Mouse (Mus musculus) ZHBTc4 (cell line): ENCODE measurements around the gene Cacna1e.

Experiments
- DNase-seq: peaks from one replicate; pipeline ENCODE4 v3.0.0-alpha.2; 2011; ENCODE audit warnings: low read depth, low spot score

Gene Cacna1e

DNA sequence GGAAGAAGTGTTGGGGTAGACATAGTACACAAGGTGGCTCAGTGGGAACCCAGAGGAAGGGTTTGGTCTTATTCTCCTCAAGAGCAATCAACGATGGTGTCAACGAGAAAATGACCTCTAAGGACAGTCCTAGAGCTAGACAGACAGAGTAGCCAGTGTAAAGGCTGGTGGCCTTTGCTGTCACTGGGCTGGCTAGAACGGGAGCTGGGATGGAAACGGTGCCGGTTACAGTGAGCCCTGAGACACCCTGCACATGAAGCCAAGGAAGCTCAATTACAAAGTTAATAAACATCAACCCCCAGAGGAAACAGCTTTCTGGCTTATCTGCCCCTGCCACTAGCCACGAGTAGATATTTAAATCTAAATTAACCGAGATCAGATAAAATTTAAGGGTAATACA is 168.7 kb downstream of the Cacna1e start:
- DNase-seq: no peak

DNA sequence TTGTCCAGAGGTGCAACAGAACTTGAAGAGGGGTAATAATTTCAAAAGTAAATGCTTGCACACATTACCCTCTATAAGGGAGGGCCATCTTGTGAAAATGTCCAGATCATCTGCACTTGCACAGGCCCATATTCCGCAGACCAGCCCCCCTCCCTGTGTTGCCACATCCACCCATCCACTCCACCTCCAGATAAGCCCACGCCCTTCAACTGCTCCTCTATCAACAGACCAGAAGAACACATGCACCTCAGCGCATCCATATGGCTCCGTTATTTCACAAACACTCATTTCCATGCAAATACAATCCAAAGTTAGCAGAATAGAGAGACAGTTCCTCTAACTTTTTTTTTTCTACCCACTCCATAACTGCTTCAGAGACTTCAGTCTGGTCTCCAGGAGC is 171.6 kb downstream of the Cacna1e start:
- no peak for DNase-seq

DNA sequence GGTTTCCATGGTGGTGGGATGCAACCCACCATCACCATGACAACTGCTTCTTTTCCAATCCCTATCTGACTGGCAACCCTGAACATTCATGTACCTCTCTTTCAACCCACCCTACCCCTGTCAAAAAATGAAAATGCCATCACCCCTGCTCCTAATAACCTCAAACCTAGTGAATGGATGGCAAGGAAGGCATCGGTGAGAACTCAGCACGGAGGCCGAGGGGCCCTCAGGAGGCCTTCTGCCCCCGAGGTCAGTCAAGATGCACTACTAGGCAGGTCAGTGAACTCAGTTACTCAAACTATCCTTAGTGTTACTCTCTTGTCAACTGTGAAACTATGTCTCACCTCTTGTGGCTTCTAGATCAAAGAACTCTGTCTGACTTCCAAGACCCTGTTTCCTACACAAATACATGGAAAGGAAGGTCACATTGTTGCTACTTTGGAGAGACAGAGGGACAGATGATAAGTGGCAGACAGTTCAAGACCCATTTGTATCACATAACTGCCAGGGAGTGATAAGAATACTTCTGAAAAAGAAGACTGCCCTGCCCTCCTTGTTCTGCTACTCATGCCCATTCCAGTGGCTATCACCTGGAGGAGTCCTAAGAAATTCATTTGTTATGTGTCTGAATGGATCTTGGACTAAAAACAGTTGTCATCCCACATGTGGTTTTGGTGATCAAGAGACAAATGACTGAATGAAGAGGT is 176.6 kb downstream of the Cacna1e start:
- DNase-seq: no peak

DNA sequence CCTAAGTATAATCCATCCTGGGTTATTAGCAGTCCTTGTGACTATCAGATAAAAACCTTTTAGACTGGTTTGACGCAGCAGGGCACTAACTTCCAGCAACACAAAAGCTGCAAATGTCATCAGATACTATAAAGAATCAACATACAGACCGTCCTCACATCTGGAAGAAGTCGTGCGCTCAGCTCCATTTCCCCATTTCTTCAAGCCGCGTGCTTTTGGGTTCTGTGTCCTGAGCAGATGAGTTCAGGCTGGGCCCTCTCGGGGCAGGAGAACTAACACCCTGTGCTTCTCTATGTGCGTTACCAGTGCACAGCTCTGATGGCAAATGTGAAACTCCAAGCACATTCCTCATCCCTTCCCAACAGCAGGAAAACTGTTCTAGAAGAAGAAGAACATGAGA is 177.3 kb downstream of the Cacna1e start:
- DNase-seq: no peak

DNA sequence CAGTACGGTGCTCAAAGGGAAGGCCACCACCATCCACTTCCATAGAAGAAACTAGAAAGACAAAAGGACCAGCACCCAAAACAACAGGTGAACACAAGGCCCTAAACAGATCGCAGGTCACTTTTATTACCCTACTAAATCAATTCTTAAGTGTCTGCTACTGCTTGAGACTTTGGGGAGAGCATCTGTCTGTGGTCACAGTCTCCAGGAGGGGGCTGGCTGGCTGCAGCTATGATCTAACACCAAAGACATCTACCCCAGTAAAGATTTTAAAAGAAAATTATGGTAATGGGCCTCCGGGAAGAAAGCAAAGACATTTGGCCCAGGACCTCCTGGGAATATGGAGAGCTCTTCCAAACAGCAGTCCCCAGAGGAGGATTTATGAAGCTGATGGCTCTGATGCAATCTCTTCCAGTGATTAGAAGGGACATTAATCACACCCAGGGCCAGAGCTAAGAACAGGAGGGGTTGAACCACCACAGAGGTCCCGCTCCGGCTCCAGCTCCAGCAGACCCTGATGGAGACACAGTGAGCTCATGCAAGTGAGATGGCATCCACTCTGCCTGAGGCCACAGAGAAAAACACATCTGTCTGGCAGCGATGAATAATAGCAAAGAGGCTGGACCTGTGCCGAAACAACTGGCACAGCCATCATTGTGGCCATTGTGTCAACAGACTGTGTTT is 178.3 kb downstream of the Cacna1e start:
- no peak for DNase-seq

DNA sequence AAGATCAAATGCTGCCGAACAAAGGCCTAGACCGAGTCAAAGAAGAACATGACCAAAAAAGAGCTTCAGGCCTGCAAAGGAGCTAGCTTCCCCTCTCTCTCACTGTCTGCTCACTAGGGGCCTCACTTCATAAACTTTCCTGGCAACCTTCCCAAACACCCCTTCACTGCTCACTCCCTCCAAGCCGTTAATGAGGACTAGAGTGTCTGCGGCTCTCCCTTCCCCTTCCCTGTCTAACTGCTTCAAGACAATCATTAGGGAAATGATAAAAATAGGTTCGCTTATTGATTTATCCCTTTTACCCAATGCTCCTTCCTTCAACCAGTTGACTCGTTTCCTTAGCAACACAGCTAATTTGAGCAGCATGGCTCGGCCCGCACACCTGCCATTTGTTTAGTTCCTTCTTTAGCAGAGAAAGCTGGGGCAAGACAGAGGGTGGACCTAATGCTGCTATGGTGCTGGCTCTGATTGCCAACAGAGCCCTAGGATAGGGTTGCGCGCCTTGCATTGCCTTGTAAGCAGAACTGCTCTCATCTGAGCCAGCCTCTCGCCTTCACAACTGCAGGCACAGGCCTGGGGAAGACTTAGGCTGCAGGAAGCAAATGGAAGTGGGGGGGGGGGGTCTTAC is 179.6 kb downstream of the Cacna1e start:
- DNase-seq: no peak

DNA sequence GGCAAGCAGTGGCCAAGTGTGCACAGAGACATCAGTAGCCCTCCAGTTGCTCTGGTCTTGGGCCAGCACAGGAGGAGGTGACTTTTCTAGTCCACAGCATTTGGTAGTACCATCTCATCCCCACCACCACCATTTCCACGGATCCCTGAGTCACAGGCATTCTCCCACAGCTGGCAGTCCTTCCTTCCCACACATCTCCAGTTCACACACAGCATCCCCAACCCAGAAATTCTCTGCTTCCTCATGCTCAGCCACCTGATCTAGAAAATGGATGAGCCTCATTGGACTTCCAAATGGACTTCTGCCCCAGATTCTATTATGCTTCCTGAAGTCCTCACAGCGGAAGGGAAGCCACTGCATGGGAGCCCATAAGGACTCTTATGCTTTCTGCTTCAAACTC is 181.7 kb downstream of the Cacna1e start:
- DNase-seq: no peak

DNA sequence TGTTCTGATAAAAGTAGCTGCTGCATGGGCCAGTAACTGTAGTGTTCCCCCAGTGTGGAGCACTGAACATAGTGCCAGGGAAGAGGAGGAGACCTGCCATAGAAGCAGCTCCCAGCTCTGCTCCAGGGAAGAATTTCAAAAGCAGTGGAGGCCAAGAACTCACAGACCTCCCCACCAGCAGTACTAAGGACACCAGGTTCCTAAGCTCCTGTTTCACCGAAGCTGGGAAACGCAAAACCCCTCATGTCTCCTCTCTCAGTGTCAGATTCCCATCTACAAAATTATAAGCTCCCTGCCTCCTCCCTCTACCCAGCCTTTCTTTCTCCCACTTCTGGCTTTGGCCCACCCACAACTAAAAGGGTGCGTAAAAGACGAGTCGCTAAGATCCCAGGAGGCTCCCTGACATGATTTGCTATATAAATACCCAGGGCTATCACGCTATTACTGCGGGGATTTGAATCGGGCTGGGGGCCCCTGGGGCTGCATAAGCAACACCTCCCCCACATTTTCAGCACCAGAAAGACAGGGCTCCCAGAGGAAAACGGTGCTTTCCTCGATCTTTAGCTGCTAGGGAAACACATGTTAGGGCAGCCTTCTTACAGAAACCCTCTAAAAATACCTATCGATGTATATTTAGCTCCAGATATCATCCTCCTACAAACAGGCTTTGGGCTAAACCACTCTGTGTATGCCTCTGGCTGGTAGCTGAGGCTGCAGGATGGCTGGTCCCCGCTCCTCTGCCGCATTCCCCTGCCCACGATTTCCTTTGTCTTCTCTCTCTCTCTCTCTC is 195.2 kb downstream of the Cacna1e start:
- no peak for DNase-seq

DNA sequence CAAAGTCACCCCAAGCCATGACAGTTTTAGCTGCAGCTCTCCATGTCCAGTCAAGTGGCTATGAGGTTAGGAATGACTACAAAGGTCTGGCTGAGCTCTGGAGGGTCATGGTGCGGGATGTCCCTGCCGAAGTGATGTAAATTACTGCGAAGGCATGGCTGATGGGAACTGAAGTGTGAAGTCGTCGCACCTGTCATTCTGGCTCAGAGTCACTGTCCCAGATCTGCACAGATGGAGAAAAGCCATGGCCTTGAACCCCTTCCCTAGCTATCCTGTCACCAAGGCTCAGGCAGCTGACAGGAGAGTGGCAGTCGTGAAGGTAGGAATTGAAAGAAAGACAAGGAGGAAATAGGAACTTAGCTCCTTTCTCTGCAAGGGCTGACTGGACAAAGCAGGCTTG is 197.4 kb downstream of the Cacna1e start:
- DNase-seq: no peak

DNA sequence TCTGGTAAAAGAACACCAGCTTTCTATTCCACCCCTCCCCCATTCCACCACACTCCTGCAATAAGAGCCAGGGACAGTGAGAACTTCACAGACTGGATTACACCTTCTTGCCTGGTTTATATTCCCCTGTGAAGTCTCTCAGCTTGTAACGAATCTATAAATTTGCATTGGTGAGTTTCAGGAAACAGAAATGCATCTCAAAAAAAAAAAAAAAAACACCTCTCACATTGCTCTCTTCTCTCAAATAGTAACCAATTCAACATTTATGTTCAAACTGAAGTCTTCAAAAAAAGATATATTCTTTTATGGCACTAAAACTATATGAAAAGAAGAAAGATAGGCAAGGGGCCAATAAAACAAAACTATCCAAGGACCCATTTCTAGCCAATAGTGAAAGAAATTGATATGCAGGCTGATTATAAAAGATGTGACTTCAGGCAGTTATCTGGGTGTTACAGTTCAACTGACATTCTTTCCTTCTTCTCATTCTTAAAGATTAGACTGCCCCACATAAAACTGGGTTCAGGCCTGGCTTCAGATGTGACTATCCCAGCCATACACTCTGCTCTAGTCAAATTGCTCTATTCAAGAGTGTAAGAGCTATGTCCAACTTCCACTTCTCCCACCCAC is 200.7 kb downstream of the Cacna1e start:
- DNase-seq: no peak

DNA sequence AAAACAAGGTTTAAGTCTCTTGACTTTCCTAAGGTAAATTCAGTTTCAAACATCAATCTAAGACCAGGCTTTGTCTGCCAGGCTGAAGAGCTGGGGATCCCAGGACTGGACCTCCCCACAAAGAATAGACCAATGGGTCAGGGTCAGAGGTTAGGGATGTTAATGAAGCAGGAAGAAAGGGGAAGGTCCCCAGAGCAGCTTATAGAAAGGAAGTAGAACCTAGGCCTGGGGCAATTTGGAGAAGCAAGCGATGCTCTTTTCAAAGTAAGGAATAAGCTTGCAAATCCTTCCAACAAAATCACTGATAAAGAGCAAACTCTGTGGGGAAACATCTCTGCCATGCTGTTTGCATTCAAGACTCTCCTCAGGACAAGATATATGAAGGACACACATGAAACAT is 205.3 kb downstream of the Cacna1e start:
- DNase-seq: no peak

DNA sequence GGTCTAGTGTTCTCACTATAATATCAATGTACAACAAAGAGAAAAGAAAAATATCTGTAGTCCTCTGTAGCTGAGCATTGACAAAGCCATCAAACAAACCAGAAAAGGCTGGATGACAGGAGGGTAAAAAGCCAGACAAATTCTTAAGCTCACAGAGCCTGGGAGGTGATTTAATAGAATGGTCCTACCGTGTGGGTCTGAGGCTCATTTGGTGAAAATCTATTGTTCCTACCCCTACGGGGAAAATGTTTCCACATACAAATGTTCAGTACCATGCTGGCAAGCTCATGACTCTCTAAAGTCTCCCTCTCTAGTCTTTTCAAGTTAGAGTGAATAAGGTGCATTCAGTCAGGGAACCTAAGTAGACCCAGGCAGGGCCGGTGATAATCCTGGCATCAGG is 206.2 kb downstream of the Cacna1e start:
- no peak for DNase-seq

DNA sequence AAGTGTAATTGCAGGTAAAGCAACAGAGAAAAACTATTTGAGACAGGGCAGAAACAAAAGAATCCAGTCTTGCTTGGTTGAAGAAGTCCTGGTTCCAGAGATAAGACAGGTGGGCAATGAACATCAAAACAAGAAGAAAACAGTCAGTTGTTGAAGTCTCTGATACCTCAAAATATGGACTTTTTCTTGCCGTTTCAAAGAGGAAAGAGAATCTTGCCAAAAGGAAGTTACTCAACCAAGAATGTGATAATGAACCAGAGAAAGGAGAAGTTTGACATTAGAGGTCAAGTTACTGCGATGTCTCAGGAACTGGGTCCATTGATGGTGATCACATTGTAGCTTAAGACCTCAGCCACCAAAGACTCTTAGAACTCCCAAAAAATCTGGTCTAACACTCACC is 206.6 kb downstream of the Cacna1e start:
- no peak for DNase-seq

DNA sequence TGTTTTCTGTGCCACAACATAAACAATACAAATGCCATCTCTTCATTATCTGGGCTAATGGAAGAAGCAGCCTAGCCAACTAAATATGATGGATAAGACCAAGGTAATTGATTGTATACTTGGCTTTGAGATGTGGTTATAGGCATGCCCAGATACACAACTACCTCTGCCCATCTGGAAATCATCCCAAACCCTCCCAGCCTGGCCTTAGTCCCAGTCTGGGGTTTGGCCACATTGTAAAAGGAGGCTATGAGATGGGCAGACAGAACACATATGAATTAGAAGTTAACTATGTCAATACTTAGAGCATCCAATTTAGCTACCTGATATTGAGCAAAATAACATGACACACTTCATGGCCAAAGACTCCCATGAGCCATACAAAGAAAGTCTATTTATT is 220.6 kb downstream of the Cacna1e start:
- no peak for DNase-seq

DNA sequence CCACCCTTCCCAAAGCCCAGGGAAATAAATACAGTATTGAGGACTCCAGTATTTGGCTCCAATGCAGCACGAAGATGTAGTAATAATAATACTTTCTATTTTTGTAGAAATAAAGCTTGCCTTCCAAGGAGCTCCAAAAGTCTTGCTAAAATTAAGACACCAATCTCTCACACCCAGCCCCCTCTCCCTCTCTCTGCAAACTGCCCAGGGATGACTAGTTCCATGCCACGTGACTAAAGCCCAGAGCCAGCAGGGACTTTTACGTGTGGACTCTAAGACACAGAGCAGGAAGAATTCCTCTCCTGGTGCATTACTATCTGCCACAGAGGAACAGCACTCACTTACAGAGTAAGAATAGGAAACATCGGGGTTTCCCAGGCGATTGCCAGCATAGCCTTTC is 222.3 kb downstream of the Cacna1e start:
- no peak for DNase-seq

DNA sequence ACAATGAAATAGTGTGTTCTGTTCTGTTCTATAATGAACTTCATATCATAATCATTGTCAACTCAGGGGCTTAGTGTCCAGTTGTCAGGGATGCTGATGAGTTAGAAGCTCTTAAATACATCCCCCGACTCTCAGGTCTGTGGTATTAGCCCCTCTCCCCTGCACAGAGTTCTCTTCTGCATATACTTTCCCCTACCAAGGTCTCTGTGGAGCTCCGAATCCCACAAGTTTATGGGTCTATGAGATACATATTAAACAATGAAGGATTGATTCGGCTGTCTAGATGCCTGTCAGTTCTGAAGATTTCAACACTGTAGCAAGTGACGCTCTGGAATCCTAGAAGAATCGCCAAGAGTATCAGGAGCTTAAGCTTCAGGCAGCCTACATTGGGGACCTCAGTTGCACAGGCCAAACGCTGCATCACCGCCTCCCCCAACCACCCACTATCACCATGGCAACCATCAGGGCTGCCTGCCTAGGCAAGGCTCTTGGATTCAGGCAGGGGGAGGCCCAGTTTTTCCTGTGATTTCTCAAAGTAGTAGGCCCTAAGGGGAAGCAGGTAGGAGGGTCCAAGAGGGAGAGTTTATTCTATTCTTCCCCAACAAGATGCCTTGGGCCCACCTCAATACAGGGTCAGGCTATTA is 223.0 kb downstream of the Cacna1e start:
- DNase-seq: peak; percentile 2

DNA sequence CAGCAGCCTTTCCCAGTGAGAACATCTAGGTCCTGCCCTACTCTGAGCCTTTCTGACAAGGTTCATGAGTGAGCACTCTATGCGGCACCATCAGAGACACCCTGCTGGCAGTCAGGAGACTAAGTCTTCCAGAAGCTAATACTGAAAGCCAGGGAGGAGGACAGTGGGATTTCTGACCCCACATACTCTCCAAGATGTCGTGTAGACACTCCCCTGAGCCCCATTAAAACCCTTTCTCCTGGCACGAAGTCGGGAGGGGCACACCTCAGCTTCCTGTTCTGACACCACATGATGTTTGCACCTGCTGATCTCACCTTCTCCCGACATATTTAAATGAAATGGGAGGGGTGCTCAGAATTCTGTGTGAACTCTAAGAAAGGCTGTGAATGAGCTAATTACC is 226.9 kb downstream of the Cacna1e start:
- DNase-seq: no peak

DNA sequence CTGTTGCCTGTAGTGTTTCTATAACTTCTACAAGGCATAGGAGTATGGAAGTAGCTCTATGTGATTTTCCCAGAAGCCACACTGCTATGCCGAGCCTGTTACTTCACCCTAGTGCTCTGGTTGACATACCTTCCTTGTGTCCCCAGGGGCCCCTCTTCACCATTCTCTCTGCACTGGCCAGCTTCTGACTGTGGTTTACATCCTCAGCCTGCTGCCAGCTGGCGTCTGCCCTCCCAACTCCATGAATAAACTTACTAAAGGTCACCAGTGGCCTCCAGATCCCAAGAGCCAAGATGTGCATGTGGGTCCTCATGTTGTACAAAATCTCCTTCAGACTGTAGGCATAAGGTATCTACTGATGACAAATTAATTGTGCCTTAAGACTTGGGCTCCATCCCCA is 230.3 kb downstream of the Cacna1e start:
- no peak for DNase-seq

DNA sequence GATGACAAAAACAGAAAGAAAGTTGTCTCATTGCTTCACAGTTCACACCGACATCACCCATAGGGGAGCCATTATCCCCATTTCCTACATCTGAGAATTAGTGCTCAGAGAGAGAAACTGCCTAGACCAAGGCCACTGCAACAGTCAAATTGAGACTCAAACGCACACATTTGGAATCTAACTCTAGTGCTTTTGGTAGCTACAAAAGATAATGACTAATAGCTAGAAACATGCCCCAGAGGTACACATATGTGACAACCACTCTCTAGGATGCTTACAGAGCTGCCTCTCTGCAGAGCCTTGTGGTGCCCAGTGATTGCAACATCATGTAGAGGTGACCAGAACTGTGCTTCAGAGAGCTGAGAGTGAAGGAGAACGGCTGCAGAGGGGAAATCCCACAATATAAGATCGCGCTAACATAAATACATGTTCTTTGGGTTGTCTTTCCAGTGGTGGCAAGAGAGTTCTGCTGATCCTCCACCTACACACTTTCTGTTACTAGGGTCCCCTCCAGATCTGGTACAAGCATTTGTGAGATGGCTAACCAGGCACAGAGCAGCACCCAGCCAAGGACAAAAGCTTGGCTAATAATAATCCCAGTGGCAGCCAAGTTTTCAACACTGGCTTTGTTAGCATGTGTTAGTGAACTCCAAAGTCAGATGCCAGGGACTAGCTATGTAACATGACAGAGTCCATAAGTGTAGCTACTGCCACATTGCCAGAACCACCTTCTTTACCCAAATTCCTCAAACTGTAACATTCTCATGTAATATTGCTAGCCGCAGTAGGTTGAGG is 237.9 kb downstream of the Cacna1e start:
- DNase-seq: no peak

DNA sequence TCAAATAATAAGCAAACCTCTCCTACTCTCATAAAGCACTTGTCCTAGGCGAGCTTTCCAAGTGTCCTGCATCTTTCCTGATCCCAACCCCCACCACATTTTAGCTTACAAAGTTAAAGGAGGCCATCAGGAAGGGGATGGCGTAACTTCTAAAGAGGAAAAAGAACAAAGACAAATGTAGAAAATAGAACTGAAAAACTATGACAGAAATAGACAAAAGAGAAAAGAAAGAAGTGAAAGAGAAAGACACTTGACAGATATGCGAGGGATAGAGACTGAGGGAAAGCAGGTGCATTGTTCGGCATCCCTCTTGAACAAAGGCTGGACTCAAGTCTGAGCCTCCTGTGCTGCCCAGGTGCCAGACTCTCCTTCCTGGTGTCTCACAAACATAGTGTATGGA is 246.5 kb downstream of the Cacna1e start:
- DNase-seq: no peak

DNA sequence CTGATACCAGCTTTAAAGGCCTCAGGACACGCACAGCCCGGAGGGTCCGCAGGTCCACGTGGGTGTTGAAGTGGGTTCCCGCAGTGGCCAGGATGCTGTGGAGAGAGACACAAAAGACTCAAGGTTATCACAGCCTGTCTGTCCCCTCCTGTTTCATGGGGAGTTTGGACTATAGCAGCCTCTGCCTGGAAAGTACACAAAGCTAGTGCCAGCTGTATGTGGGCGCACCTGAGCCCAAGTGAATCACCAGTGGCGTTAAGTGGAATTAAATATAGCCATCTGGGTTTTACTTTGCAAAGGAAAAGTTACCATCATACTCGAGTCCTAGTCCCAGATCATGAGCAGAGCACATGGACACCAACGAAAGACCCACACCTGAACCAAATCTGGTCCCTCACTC is 248.5 kb downstream of the Cacna1e start:
- DNase-seq: no peak
